Mouse (Mus musculus) layer of hippocampus, adult 8-10 months (tissue): ENCODE measurements around the gene Tmem33. TPM values are rescaled to one million over a fixed set of nuclear protein-coding genes. Genes with fewer than 3 reads are reported as not detected.

Source experiments
- DNase-seq, 2 experiments: peaks; one replicate each; pipeline ENCODE4 v3.0.0; 2022; ENCODE audit warnings: low spot score in 2 of 2
- total RNA-seq, 4 experiments: library from RNA; stranded (reverse); gene quantifications; 2 replicates each; pipeline ENCODE4 v1.2.4; 2022

The Tmem33 gene
- total RNA-seq, 4 experiments from 2014 or later, result 71.7 to 101 (median 88.0) TPM

DNA sequence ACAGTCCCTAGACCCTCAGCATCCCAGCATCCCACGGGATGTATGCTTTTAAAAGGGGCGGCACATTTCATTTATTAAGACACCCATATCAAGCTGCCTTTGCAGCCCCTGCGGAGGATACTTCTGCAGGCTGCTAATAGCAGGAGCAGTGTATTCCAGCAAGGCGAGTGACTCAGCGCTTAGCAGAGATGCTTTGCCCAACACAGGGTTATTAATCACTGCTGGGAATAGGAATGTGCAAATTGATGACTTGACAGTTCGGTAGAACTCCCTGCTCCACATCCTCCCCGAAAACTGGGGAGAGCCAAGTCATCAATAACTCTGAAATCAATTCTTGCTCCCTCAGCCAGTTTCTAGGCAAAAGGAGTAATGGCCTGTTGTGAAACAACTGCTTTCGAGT is 4.7 kb upstream of the Tmem33 start:
- DNase-seq, result peak in 1 of 2 experiments; percentile 15

DNA sequence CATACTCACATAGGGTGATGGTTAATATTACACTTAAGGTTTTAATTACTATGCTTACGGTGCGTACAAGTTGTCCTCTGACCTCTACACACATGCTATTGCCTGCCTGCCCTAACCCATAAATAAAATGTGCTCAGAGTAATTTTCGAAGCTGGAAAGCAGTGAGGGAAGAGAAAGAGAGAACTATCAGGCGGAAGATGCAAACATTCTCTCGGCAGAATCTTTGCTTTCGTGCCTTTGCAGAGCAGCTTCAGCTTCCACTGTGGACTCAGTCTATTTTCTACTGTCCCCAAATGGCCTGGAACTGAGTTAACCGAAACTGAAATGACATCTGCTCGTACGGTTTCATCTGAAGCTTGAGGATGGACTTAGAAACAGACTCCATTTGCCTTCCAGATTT is 1.9 kb upstream of the Tmem33 start:
- no peak for DNase-seq

DNA sequence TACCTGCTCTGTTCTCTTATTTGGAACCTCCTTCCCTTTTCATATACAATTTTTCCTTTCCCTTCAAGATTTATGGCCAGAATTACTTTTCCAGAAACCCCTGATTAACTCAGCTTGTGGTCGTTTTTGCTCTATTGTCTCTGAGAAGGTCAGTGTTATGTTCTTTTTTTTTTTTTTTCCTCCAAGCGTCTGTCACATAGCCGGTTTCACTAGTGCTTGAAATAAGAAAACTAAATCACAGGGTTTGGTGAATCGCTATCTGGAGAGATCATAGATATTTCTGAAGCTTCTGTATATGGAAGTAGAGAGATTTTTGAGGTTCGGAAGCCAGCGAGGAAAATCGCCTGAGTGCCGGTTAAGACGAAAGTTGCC is 220 bp upstream of the Tmem33 start:
- DNase-seq, result no peak

DNA sequence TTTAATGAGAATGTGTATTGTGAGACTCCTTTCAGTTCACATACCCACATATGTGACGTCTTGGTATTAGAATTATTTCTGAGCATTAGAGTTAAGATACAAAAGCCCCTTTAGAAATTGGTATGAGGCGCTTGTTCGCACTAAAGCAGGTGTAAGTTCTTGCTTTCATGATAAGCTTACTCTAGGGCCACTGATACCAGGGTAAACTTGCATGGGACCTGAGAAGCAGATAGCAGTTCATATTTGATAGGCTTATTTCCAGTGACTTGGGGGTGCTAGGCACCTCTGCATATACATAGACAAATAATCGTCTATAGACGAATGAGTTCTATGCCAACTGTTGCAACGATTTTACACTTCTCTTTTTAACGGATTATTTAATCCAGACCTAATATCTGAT is 2.6 kb downstream of the Tmem33 start:
- DNase-seq, result no peak

DNA sequence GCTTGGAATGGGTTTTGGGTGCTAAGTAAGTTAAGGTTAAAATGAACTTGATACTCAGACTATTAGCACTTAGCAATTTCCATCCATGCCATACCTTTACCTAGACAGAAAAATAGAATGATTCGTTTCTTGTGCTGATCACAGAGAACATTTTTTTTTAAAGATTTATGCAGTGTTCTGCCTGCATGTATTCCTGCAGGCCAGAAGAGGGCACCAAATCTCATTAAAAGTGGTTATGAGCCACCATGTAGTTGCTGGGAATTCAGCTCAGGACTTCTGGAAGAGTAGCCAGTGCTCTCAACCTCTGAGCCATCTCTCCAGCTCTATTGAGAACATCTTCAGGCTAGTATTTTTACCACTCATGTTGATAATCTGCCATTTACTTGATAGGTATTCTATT is 5.7 kb downstream of the Tmem33 start:
- no peak for DNase-seq

DNA sequence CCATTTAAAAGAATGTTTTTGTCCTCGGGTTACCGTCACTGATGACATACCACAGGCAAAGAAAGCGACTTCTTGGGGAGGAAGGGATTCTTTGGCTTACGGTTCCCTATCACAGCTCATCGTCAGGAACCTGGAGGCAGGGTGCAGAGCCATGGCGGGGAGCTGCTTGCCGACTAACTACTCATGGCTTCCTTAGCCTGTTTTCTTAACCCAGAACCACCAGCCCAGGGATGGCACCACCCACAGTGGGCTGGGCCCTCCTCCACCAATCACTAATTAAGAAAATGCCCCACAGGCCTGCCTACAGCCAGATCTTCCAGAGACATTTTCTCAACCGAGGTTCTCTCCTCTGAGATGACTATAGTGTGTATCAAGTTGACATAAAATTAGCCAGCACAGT is 8.9 kb downstream of the Tmem33 start:
- no peak for DNase-seq

DNA sequence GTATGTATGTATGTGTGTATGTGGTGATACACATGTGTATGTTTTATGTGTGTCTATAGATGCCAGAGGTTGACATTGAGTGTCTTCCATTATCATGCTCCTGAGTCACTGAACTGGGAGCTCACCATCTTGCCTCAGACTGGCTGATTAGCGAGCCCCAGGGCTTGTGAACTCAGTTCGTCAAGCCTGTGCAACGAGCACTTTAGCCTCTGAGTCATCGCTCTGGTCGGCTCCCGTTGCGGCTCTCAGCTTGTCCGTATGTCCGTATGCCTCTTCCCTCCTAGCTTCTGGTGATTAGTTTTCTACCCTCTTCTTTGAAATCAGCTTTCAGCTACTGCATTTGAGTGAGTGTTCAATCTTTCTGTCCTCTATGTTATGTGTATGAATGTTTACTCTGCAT is 19.0 kb downstream of the Tmem33 start:
- no peak for DNase-seq

DNA sequence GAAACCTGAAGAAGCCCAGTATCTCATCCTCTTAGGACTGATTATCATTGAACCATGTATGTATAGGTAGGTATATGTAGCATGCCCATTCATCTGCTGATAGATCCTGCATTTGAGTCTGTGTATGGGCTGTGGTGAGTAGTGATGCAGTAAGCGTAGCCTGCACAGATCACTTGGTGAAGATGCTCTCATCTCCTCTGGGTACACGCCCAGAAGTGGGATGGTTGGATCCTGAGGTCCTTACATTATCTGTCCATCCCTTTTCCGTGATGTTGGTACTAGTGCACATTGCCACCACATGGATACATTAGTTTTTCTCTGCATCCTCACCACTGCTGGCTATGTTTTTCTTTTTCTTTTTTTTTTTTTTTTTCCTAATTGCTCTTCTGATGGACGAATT is 19.5 kb downstream of the Tmem33 start:
- no peak for DNase-seq

DNA sequence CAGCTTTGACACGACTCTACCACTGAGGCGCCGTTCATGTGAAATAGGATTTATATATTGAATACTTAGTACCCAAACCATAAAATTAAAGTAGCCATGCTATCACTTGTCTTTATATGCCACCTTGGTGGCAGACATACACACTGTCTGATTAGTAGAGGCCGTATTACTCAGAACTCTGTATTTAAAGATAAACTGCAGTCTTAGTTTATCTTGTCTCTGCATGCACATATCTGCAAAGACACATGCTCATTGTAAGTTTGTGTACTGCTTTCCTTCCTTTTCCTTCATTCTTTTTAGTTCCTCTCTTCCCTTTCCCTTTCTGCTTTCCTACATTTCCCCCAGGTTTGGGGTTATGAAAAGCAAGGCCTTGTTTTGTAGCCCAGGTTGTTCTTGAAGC is 20.0 kb downstream of the Tmem33 start:
- no peak for DNase-seq

DNA sequence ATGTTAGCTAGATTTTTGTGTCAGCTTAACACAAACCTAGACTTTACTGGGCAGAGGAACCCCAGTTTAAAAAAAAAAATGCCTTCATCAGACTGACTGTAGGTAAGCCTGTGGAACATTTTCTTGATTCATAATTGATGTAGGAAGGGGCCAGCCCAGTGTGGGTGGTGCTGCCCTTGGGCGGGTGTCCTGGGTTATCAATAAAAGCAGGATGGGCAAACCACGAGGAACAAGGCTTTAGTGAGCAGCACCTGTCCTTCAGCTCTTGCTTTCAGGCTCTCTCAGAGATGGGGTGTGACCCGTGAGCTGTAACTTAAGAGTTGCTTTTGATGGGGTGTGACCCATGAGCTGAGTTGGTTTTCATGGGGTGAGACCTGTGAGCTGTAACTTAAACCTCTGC is 34.7 kb downstream of the Tmem33 start:
- DNase-seq, result no peak

DNA sequence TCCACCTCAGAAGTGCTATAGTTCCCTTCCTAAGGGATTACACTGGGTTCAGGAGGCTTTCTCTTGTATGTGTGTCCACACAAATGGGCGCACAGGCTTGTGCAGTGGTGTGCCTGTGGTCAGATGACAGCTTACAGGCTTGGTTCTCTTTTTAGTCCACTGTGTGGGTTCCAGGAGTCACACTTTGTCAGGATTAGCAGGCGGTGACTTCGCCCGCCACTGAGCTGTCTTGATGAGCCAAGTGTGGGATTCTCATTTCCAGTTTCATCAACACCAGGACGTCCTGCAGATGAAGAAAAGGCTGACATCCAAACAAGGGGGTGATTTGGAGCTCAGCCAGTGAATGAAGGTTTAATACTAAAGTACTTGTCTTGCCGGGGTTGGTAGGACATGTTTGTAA is 35.3 kb downstream of the Tmem33 start:
- DNase-seq, result no peak

DNA sequence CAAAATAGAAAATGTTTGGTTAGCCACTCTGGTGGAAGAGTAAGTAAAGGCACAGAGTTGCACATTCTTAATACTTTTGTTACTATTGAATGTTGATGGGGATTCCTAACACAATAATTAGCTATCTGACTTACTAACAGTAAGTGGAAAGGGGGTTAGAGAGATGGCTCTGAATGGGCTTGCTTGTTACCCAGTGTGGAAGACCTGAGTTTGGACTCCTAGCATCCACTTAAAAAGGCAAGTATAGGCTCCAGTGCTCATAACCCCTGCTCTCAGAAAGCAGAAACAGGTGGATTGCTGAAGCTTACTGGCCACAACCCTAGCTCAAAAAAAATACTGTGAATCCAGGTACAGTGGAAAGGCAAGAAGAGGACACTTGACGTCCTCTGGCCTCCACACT is 35.8 kb downstream of the Tmem33 start:
- DNase-seq, result no peak

DNA sequence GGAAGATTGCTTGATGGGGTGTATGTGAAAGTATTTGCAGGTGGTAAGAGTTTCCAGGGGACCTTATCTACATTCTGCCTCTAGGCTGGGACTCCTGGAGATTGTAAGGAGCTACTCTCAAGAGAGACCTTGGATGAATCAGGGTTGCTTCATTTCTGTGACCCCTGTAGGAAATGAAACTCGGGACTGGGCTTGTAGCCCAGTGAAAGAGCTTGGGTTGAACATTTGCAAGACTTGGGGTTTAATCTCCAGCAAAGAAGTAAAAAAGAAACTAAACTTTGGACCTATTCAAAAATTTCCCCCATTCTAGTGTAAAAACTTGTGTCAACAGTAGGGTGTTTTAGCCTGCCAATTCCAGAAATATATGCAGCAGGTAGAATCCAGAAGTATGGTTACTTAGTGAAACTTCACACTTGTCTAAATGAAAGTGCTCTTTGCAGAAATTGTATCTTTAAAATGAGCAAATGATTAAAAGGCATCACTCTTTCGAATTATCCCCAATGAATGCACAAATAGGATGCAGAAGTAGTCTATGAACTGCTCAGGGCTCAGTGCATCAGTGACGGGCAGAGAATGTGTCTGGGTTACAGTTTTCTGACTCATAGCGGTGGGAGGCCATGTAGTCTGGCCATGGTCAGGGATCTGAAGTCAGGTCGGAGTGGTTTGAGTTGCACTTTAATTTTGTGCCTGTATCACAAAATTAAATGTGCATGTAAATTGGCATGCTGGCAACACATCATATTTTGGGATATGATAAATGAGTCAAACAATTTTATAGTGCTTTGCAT is 36.9 kb downstream of the Tmem33 start:
- DNase-seq, result no peak

DNA sequence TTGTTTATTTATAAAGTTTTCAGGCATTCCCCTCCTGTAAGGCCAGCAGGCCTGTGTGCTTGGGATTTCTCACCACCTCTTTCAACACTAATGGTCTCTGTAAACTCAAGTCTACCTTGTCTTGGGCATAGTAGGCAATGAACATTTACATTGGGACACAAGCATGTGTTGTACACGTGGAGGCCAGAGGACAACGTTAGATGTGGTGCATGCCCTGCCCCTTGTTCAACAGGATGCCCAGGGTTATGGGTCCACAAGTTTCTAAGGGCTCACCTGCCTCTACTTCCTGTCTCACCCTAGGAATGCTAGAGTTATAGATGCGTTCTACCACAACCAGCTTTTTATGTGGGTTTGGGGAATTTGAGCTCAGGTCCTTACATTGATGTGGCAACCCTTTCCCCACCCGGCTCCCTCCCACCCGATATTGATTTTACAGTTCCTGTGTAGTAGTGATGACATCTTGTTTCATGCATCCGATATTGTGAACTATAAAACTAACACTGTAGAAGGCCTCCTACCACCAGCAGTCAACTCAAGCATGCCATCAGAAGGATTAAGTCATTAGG is 39.6 kb downstream of the Tmem33 start:
- no peak for DNase-seq

DNA sequence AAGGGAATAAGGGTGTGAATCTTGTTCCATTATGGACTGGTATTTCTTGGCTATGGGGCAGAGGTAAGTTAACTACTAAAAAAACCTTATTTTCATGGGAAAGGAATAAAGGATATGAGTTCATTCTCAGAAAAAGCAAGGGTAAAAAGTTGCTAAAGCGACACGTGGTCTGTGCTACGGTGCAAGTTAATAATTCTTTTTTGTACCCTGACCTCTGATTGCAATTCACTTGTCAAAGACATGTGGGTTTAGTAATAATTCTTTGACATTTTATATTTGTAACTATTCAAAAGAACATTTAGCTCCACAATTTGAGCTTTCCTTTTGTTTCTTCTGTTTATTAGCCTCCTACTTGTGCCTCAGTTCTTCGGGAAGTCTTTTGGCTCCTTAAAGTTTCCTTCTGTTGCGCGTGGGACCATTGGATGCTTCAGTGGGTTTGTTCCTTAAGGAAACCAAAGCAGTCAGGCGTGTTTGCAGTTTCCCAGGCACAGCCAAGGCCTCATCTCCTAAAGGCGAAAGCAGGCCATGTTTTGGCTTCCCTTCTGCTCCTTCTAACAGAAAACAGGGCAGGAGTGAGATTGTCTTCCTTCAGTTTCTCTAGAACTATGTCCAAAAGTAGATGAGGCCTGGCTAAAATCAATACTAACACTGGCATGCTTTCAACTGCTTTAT is 40.7 kb downstream of the Tmem33 start:
- no peak for DNase-seq

DNA sequence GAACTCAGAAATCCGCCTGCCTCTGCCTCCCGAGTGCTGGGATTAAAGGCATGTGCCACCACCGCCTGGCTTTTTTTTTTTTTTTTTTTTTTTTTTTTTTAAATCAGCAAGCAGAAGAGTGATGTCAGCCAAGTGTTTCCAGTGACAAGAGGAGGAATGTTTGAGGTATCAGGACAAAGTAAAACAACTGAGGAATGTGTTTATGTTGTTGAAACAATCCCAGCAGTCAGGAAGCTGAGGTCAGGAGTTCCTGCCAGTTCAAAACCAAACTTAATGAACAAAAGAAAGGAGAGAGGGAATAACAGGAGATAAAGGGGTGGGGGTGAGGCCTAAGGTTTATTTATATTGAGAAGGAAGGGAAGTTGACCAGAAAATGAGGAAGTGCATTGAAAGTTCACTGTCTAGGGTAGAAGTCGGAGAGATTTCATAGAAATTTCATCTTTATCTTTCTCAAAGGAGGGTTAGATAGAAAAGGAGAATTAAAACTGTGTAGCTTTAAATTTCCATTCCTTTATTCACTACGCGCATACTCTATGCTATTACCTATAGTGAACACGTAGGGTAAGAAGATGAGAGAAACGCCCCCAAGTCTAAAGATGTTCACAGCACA is 41.5 kb downstream of the Tmem33 start:
- DNase-seq, result no peak

DNA sequence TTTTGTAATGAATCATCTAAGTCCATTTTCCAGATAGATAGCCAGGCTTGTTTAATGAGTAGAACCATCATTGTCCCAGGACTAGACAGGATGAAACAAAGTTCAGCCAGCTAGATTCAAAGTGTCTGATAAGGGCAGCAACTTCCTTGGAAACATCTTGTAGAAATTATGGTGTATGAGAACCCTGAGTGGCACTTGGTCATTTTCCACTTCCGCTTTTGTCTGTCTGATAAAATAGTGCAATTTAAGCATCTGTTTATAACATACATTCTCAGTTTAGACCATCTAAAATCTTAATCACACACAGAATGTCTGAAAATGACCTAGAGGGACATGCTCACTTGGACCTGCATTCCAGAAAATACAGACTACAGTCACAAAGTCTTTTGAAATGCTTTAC is 43.5 kb downstream of the Tmem33 start:
- DNase-seq, result no peak

DNA sequence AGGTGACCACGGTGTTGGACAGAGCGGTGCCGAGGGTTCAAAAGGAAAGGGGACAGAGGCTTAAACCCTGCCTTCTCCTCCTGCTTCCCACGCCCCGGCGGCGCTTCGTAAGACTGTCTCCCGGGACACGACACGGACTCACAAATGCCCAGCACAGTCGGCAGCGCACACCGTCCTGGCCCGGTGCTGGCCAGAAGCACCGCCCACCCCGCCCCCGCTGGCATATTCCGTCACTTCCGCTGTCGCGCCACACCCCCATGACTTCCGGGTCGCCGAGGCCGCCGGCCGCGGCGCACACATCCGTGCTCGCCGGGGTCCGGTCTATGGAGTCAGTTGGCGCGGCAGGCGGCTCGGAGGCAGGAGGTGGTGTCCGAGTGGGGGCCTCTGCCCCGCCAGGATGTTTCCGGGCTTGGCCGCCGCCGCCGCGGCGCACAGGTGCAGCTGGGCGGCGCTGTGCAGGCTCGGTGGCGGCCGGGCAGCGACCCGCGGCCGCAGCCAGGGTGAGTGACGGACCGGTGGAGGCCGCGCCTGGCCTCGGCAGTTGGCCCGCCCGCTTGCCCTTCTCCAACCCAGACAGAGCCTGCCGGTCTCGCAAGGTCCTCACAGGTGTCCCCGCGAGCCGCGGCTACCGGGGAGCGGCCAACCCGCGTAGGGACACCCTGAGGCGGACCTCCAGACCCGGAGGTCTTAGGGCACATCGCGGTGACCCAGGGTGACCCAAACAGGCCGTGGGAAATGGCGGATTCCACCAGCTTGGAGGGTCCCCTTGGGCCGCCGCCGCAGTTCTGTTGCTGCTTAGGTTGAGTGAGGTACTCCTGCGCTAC is 46.5 kb downstream of the Tmem33 start, which contains the start of gene Slc30a9:
TSS of gene Slc30a9 (plus strand) at position 258 of the 824 bp plus-strand sequence.
- DNase-seq, result peak; percentile 71 to 89

DNA sequence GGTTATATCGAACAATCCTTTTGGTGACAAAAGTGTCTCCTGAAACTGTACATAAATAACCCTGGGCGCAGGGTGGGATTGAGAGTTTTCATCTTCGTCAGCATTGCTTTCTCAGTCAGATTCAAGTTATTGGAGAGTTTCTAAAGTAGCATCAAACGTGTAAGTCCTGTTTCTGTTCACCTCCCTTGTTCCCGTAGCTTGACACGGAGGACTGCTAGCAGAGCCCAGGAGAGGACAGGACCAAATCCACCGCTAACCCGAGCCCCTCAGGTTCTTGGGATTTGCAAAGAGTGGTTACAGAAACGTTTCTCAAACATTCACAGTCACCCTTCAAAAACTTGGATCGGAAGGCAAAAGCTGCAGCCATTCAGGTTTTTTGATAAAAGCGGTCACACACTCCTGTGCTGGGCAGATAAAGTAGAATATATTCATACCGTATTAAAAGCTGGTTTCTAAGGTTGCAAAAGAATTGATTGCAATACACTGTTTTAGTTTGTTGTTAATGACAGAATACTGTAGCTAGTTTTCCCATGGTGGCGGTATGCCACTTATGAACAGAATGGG is 47.4 kb downstream of the Tmem33 start:
- no peak for DNase-seq

DNA sequence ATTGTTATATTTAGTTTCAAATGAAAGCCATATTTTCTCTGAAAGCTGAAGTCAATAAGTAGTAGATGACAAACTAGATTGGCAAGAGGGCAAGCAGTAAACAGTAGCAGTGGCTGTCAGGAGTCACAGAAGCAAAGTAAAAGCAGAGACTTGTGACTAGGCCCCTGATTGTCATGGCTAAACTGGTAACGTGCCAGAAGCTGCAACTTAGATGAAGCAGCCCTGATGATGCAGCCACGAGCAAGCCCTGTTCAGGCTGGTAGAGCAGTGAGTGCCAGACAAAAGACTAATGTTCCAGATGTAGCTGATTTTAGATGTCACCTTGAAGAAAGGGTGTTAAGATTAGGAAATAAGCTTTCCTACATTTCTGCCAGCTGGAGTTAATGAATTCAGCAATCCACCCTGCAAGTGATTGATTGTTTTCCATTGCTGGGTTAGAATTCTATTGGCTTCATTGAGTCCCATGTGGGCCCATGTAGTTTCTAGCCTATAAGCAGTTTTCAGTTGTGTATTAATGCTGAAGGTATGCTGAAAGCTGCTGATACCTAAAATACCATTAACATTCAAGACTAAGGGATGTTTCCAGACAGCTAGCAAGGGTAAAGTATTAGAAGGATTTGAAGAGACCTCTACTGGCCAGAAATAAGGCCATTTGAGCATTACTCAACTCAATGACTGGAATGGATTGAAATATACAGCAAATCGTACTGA is 51.6 kb downstream of the Tmem33 start:
- DNase-seq, result no peak

DNA sequence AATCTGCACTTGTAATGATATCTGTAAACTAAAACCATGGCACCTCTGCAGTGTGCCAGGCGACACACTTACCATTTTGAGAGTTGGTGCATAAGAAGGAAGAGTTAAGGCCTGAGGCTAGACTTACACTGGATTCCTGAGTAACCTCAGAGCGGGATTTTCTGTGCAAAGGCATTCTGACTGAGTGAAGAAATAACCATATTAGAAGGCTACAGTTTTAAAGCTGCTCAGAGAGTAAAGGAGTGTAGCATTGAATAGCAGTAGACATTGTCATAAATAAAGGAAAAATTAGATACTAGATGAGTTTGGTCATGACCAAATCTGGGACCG is 52.1 kb downstream of the Tmem33 start:
- DNase-seq, result no peak
